Mouse (Mus musculus): Measurements from ENCODE around the gene Hivep3. TPM values are rescaled to one million over a fixed set of nuclear protein-coding genes. Genes with fewer than 3 reads are reported as not detected.

Gene Hivep3
- polyA plus RNA-seq, 1 experiment from 2014 or later: 5.7 TPM

- H3K4me3 ChIP-seq (ENCODE audit: low read depth, low read length): no peak overlapping the region
- 82% methylated on average over 4 of the region's 4 CpGs for WGBS
- H3K9ac ChIP-seq (ENCODE audit: low read length): no peak overlapping the region
- no peak overlapping the region for H3K4me2 ChIP-seq (ENCODE audit: low read depth)
- no peaks in the 10 kb centered on the region for H3K9me3 ChIP-seq (ENCODE audit: control insufficient read depth, low read length)
- H3K27ac ChIP-seq (ENCODE audit: low read depth, low read length): no peak overlapping the region
- no peak for ATAC-seq (ENCODE audit: insufficient read depth, low FRiP score, low TSS enrichment)
- no peaks in the 10 kb centered on the region; the same call in 1 of the 2 replicates for H3K4me1 ChIP-seq (ENCODE audit: control insufficient read depth, insufficient read depth, low read length)
- H3K36me3 ChIP-seq (ENCODE audit: control insufficient read depth, insufficient read depth, low read length): no peaks in the 10 kb centered on the region
- DNase-seq (ENCODE audit: low spot score): no peak
- H3K27me3 ChIP-seq (ENCODE audit: control insufficient read depth, insufficient read depth, low read length): no peaks in the 10 kb centered on the region
These were observed 147.7 kb downstream of the Hivep3 start for GRCm38 (mm10) chr4:119881292-119881691.

GRCm38 (mm10) chr4:119882401-119882800 lies 148.8 kb downstream of the Hivep3 start:
- H3K4me2 ChIP-seq (ENCODE audit: low read depth): no peak overlapping the region
- H3K27ac ChIP-seq (ENCODE audit: low read depth, low read length): no peak overlapping the region
- no peak overlapping the region for H3K9ac ChIP-seq (ENCODE audit: low read length)
- no peaks in the 10 kb centered on the region; the same call in 1 of the 2 replicates for H3K4me1 ChIP-seq (ENCODE audit: control insufficient read depth, insufficient read depth, low read length)
- H3K9me3 ChIP-seq (ENCODE audit: control insufficient read depth, low read length): no peaks in the 10 kb centered on the region
- H3K27me3 ChIP-seq (ENCODE audit: control insufficient read depth, insufficient read depth, low read length): no peaks in the 10 kb centered on the region
- H3K4me3 ChIP-seq (ENCODE audit: low read depth, low read length): no peak overlapping the region
- no peaks in the 10 kb centered on the region for H3K36me3 ChIP-seq (ENCODE audit: control insufficient read depth, insufficient read depth, low read length)
- DNase-seq (ENCODE audit: low spot score) (no peak), ATAC-seq (ENCODE audit: insufficient read depth, low FRiP score, low TSS enrichment) (no peak)
- 38% methylated on average over 4 of the region's 4 CpGs for WGBS

GRCm38 (mm10) chr4:119882814-119883213 lies 149.2 kb downstream of the Hivep3 start:
- H3K27me3 ChIP-seq (ENCODE audit: control insufficient read depth, insufficient read depth, low read length): no peaks in the 10 kb centered on the region
- H3K27ac ChIP-seq (ENCODE audit: low read depth, low read length): no peak overlapping the region
- 40% methylated on average over 5 of the region's 5 CpGs for WGBS
- no peak overlapping the region for H3K9ac ChIP-seq (ENCODE audit: low read length)
- no peaks in the 10 kb centered on the region; the same call in 1 of the 2 replicates for H3K4me1 ChIP-seq (ENCODE audit: control insufficient read depth, insufficient read depth, low read length)
- no peaks in the 10 kb centered on the region for H3K9me3 ChIP-seq (ENCODE audit: control insufficient read depth, low read length)
- no peak overlapping the region for H3K4me2 ChIP-seq (ENCODE audit: low read depth)
- DNase-seq (ENCODE audit: low spot score): no peak
- ATAC-seq (ENCODE audit: insufficient read depth, low FRiP score, low TSS enrichment): no peak
- no peak overlapping the region for H3K4me3 ChIP-seq (ENCODE audit: low read depth, low read length)
- no peaks in the 10 kb centered on the region for H3K36me3 ChIP-seq (ENCODE audit: control insufficient read depth, insufficient read depth, low read length)

GRCm38 (mm10) chr4:119886621-119887020 lies 153.0 kb downstream of the Hivep3 start:
- H3K4me2 ChIP-seq (ENCODE audit: low read depth): no peak overlapping the region
- no peak overlapping the region for H3K27ac ChIP-seq (ENCODE audit: low read depth, low read length)
- no peak overlapping the region for H3K4me3 ChIP-seq (ENCODE audit: low read depth, low read length)
- no peaks in the 10 kb centered on the region for H3K9me3 ChIP-seq (ENCODE audit: control insufficient read depth, low read length)
- DNase-seq (ENCODE audit: low spot score) (no peak), ATAC-seq (ENCODE audit: insufficient read depth, low FRiP score, low TSS enrichment) (no peak)
- no peak overlapping the region for H3K9ac ChIP-seq (ENCODE audit: low read length)
- H3K36me3 ChIP-seq (ENCODE audit: control insufficient read depth, insufficient read depth, low read length): no peaks in the 10 kb centered on the region
- H3K4me1 ChIP-seq (ENCODE audit: control insufficient read depth, insufficient read depth, low read length): no peaks in the 10 kb centered on the region; the same call in 1 of the 2 replicates
- H3K27me3 ChIP-seq (ENCODE audit: control insufficient read depth, insufficient read depth, low read length): no peaks in the 10 kb centered on the region
- 74% methylated on average over 3 of the region's 3 CpGs for WGBS

GRCm38 (mm10) chr4:119887523-119888177 lies 154.1 kb downstream of the Hivep3 start:
- Histone ChIP-seq H3K9me3 (ENCODE audit: control insufficient read depth, low read length) (no peaks in the 10 kb centered on the region), H3K27me3 (ENCODE audit: control insufficient read depth, insufficient read depth, low read length) (no peaks in the 10 kb centered on the region), H3K4me3 (ENCODE audit: low read depth, low read length) (no peak overlapping the region), H3K36me3 (ENCODE audit: control insufficient read depth, insufficient read depth, low read length) (no peaks in the 10 kb centered on the region), H3K27ac (ENCODE audit: low read depth, low read length) (no peak overlapping the region), H3K4me1 (ENCODE audit: control insufficient read depth, insufficient read depth, low read length) (no peaks in the 10 kb centered on the region; the same call in 1 of the 2 replicates), H3K4me2 (ENCODE audit: low read depth) (no peak overlapping the region), H3K9ac (ENCODE audit: low read length) (no peak overlapping the region)
- no peak for ATAC-seq (ENCODE audit: insufficient read depth, low FRiP score, low TSS enrichment)
- DNase-seq (ENCODE audit: low spot score): no peak
- WGBS: 54% methylated on average over 6 of the region's 6 CpGs

- Histone ChIP-seq H3K4me1 (ENCODE audit: control insufficient read depth, insufficient read depth, low read length) (no peaks in the 10 kb centered on the region), H3K9me3 (ENCODE audit: control insufficient read depth, low read length) (no peaks in the 10 kb centered on the region), H3K27me3 (ENCODE audit: control insufficient read depth, insufficient read depth, low read length) (no peaks in the 10 kb centered on the region), H3K36me3 (ENCODE audit: control insufficient read depth, insufficient read depth, low read length) (no peaks in the 10 kb centered on the region), H3K4me2 (ENCODE audit: low read depth) (no peak overlapping the region), H3K27ac (ENCODE audit: low read depth, low read length) (no peak overlapping the region), H3K4me3 (ENCODE audit: low read depth, low read length) (no peak overlapping the region), H3K9ac (ENCODE audit: low read length) (no peak overlapping the region)
- ATAC-seq (ENCODE audit: insufficient read depth, low FRiP score, low TSS enrichment) (no peak), DNase-seq (ENCODE audit: low spot score) (no peak)
- whole genome bisulfite sequencing: 79% methylated on average over 5 of the region's 5 CpGs
These were observed 156.2 kb downstream of the Hivep3 start for GRCm38 (mm10) chr4:119889760-119890159.

- H3K27me3 ChIP-seq (ENCODE audit: control insufficient read depth, insufficient read depth, low read length): no peaks in the 10 kb centered on the region
- no peaks in the 10 kb centered on the region for H3K36me3 ChIP-seq (ENCODE audit: control insufficient read depth, insufficient read depth, low read length)
- H3K4me2 ChIP-seq (ENCODE audit: low read depth): no peak overlapping the region
- H3K4me1 ChIP-seq (ENCODE audit: control insufficient read depth, insufficient read depth, low read length): no peaks in the 10 kb centered on the region
- no peak for ATAC-seq (ENCODE audit: insufficient read depth, low FRiP score, low TSS enrichment)
- no peak overlapping the region for H3K4me3 ChIP-seq (ENCODE audit: low read depth, low read length)
- no peaks in the 10 kb centered on the region for H3K9me3 ChIP-seq (ENCODE audit: control insufficient read depth, low read length)
- DNase-seq (ENCODE audit: low spot score): no peak
- H3K27ac ChIP-seq (ENCODE audit: low read depth, low read length): no peak overlapping the region
- H3K9ac ChIP-seq (ENCODE audit: low read length): no peak overlapping the region
- WGBS: 63% methylated on average over 5 of the region's 5 CpGs
These were observed 159.7 kb downstream of the Hivep3 start for GRCm38 (mm10) chr4:119893255-119893779.

GRCm38 (mm10) chr4:119894797-119895458 lies 161.3 kb downstream of the Hivep3 start:
- WGBS: 77% methylated on average over 13 of the region's 13 CpGs
- Histone ChIP-seq H3K4me1 (ENCODE audit: control insufficient read depth, insufficient read depth, low read length) (no peaks in the 10 kb centered on the region), H3K4me2 (ENCODE audit: low read depth) (no peak overlapping the region), H3K27ac (ENCODE audit: low read depth, low read length) (no peak overlapping the region), H3K36me3 (ENCODE audit: control insufficient read depth, insufficient read depth, low read length) (no peaks in the 10 kb centered on the region), H3K9ac (ENCODE audit: low read length) (no peak overlapping the region), H3K9me3 (ENCODE audit: control insufficient read depth, low read length) (no peaks in the 10 kb centered on the region), H3K4me3 (ENCODE audit: low read depth, low read length) (no peak overlapping the region), H3K27me3 (ENCODE audit: control insufficient read depth, insufficient read depth, low read length) (no peaks in the 10 kb centered on the region)
- ATAC-seq (ENCODE audit: insufficient read depth, low FRiP score, low TSS enrichment): no peak
- DNase-seq (ENCODE audit: low spot score): no peak

GRCm38 (mm10) chr4:119895504-119895903 lies 161.9 kb downstream of the Hivep3 start:
- no peaks in the 10 kb centered on the region for H3K36me3 ChIP-seq (ENCODE audit: control insufficient read depth, insufficient read depth, low read length)
- no peak overlapping the region for H3K9ac ChIP-seq (ENCODE audit: low read length)
- H3K27ac ChIP-seq (ENCODE audit: low read depth, low read length): no peak overlapping the region
- H3K27me3 ChIP-seq (ENCODE audit: control insufficient read depth, insufficient read depth, low read length): no peaks in the 10 kb centered on the region
- no peak overlapping the region for H3K4me2 ChIP-seq (ENCODE audit: low read depth)
- no peak overlapping the region for H3K4me3 ChIP-seq (ENCODE audit: low read depth, low read length)
- H3K4me1 ChIP-seq (ENCODE audit: control insufficient read depth, insufficient read depth, low read length): no peaks in the 10 kb centered on the region
- 67% methylated on average over 5 of the region's 5 CpGs for WGBS
- no peaks in the 10 kb centered on the region for H3K9me3 ChIP-seq (ENCODE audit: control insufficient read depth, low read length)
- ATAC-seq (ENCODE audit: insufficient read depth, low FRiP score, low TSS enrichment): no peak
- DNase-seq (ENCODE audit: low spot score): no peak
